Mouse (Mus musculus) stomach, postnatal 0 days (tissue): ENCODE results near the gene Sec14l3.
"Not testable (repeated sequence)": the region's sequence is repeated elsewhere in the genome, so short reads cannot be mapped to it uniquely, and the experiment has no call there.

ENCODE experiments used
- CTCF ChIP-seq: IDR thresholded peaks from 2 replicates; pipeline ENCODE4 v1.5.1; 2016; ENCODE audit warnings: antibody characterized with exemption, low read depth, mild to moderate bottlenecking, moderate library complexity
- EP300 ChIP-seq: optimal IDR thresholded peaks from 2 replicates; pipeline ENCODE3; 2016; ENCODE audit warnings: antibody characterized with exemption

DNA sequence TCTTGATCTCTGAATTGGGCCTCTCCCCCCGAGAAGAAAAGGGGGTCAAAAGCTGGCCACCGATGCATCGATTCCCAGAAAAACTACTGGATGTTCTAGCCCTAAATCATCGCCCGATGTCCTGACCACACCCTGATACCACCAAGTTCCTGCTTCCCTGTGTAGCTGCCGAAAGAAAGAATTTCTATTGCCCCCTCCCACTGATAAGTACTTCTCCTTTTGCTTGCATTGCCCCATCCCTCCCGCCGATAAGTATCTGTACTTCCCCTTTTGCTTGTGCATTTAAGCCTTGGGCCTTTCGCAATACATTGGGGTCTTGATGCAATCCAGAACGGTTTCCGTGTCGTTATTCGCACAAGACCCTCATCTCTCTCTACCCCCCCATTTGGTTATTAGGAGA lies 42.5 kb upstream of the Sec14l3 start:
- TF ChIP-seq CTCF, EP300: not testable (repeated sequence)
